Mouse (Mus musculus) bone marrow macrophage, adult 2 months (primary cell): ENCODE data around the gene Cnot1.

ENCODE experiments used
- CTCF ChIP-seq: IDR thresholded peaks from 2 replicates; pipeline ENCODE4 v1.5.1; 2012; ENCODE audit warnings: low read depth, mild to moderate bottlenecking, low read length, moderate library complexity
- POLR2A ChIP-seq: IDR thresholded peaks from 2 replicates; pipeline ENCODE4 v1.6.1; 2012; ENCODE audit warnings: mild to moderate bottlenecking, low read depth, low read length, borderline replicate concordance

- TF ChIP-seq CTCF: no peak
- no peak for TF ChIP-seq POLR2A
Measured at GRCm38 (mm10) chr8:95848734-95849464, 41.6 kb upstream of the Cnot1 start.
